ENCODE assay signal across 29 mouse cellular contexts in the genomic region with DNA sequence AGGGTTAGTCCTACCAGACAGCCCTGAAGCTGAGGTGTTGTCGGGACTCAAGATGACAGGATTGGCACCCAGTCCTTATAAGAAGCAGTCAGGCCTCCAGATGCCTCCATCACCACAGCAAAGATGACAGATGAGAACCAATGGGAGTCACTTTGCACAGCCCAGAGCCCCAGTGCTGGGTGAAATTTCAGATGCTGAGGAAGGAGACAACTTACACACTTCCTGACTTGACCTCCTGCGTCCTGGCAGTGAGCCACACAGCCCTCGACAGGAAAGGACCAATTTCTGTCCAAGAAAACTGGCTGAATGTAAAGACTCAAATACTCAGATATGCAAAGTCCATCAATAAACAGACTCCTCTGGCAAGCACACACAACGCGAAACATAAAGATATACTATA.
DNase-seq lines count a peak whose midpoint lies in the region; ATAC-seq lines count a peak whose summit lies in the region.
"Had no signal": no experiment of that assay in that cellular context is flagged by ENCODE, and none has a peak within 500 bp of the region (broad histone marks: within the 10 kb centered on the region; RNA-seq: fewer than 3 reads in every experiment).

No protein-coding gene starts in this region.

- no peak for ATAC-seq in midbrain, embryonic 14.5 days (ENCODE audit: low FRiP score, low TSS enrichment)
- ATAC-seq in erythroblast, adult 5-6 weeks (replicated peaks; ENCODE audit: low FRiP score, poor library complexity, severe bottlenecking) = no peak
- ATAC-seq: activated CD4-positive, CD25-positive, alpha-beta regulatory T cell, adult 4 months; CD4-positive, CD25-positive, alpha-beta regulatory T cell, adult 4 months; forebrain, embryonic 14.5 days; forebrain, embryonic 16.5 days; Patski had no signal

- H3K27me3 ChIP-seq in heart, embryonic 10.5 days (ENCODE audit: insufficient read depth, poor library complexity, severe bottlenecking) = no peaks in the 10 kb centered on the region
- H3K27me3 ChIP-seq in midbrain, embryonic 10.5 days (ENCODE audit: low read depth, poor library complexity, severe bottlenecking) = no peaks in the 10 kb centered on the region
- H3K27me3 ChIP-seq in midbrain, embryonic 14.5 days (ENCODE audit: control insufficient read depth, insufficient read depth, low read length) = no peaks in the 10 kb centered on the region
- H3K27me3 ChIP-seq: CH12.LX; embryonic facial prominence, embryonic 12.5 days; forebrain, embryonic 12.5 days; Patski had no signal

- H3K4me3 ChIP-seq in heart, embryonic 10.5 days = no peak overlapping the region
- no peak overlapping the region for H3K4me3 ChIP-seq in midbrain, embryonic 10.5 days
- H3K4me3 ChIP-seq in midbrain, embryonic 14.5 days (replicated peaks; ENCODE audit: low read depth, low read length) = no peak overlapping the region
- H3K4me3 ChIP-seq: embryonic facial prominence, embryonic 10.5 days; embryonic facial prominence, embryonic 12.5 days; erythroblast, embryonic 14.5 days; forebrain, embryonic 10.5 days; forebrain, embryonic 12.5 days had no signal

- no peaks in the 10 kb centered on the region for H3K4me1 ChIP-seq in heart, embryonic 10.5 days
- H3K4me1 ChIP-seq in midbrain, embryonic 10.5 days = 0 out of 2 replicates have a peak, but pooled peaks cover 8% of the 10 kb centered on the region
- no peaks in the 10 kb centered on the region for H3K4me1 ChIP-seq in midbrain, embryonic 14.5 days (ENCODE audit: control insufficient read depth, insufficient read depth, low read length)
- H3K4me1 ChIP-seq: embryonic facial prominence, embryonic 12.5 days; forebrain, embryonic 10.5 days; forebrain, embryonic 12.5 days had no signal

- H3K36me3 ChIP-seq in heart, embryonic 10.5 days = no peaks in the 10 kb centered on the region
- no peaks in the 10 kb centered on the region for H3K36me3 ChIP-seq in midbrain, embryonic 10.5 days
- H3K36me3 ChIP-seq in midbrain, embryonic 14.5 days (ENCODE audit: control insufficient read depth, insufficient read depth, low read length) = no peaks in the 10 kb centered on the region
- H3K36me3 ChIP-seq: embryonic facial prominence, embryonic 10.5 days; embryonic facial prominence, embryonic 12.5 days; forebrain, embryonic 10.5 days; forebrain, embryonic 12.5 days; G1E had no signal

- no peak overlapping the region for H3K27ac ChIP-seq in heart, embryonic 10.5 days
- no peak overlapping the region for H3K27ac ChIP-seq in midbrain, embryonic 10.5 days (replicated peaks)
- H3K27ac ChIP-seq in midbrain, embryonic 14.5 days (replicated peaks; ENCODE audit: low read depth, low read length) = no peak overlapping the region
- H3K27ac ChIP-seq: embryonic facial prominence, embryonic 10.5 days; embryonic facial prominence, embryonic 12.5 days; forebrain, embryonic 10.5 days; forebrain, embryonic 12.5 days had no signal

- WGBS in heart, embryonic 10.5 days = 70% methylated on average over 5 of the region's 5 CpGs
- 84% methylated on average over 5 of the region's 5 CpGs for WGBS in midbrain, embryonic 10.5 days
- 89% methylated on average over 5 of the region's 5 CpGs for WGBS in midbrain, embryonic 14.5 days

- H3K9ac ChIP-seq in midbrain, embryonic 14.5 days (replicated peaks; ENCODE audit: low read length) = no peak overlapping the region
- H3K9ac ChIP-seq: embryonic facial prominence, embryonic 12.5 days; forebrain, embryonic 12.5 days had no signal

- no peak overlapping the region for H3K4me2 ChIP-seq in midbrain, embryonic 14.5 days (ENCODE audit: low read length)
- H3K4me2 ChIP-seq: embryonic facial prominence, embryonic 12.5 days; forebrain, embryonic 12.5 days had no signal

- no peaks in the 10 kb centered on the region for H3K9me3 ChIP-seq in heart, embryonic 10.5 days
- no peaks in the 10 kb centered on the region; the same call in 1 of the 2 replicates for H3K9me3 ChIP-seq in midbrain, embryonic 10.5 days (replicated peaks)
- no peaks in the 10 kb centered on the region; the same call in 1 of the 2 replicates for H3K9me3 ChIP-seq in midbrain, embryonic 14.5 days (ENCODE audit: control insufficient read depth, low read length)
- H3K9me3 ChIP-seq: embryonic facial prominence, embryonic 12.5 days; forebrain, embryonic 12.5 days; G1E had no signal

- peak; percentile 69 for DNase-seq in heart, embryonic 10.5 days (ENCODE audit: low spot score)
- DNase-seq in heart, postnatal 4 days = no peak
- DNase-seq in kidney, postnatal 4 days = peak; percentile 34 to 45
- no peak for DNase-seq in kidney, postnatal 14 days
- DNase-seq in midbrain, embryonic 10.5 days (ENCODE audit: low spot score) = peak; percentile 8
- DNase-seq in midbrain, embryonic 14.5 days = no peak
- DNase-seq in 416B (ENCODE audit: low read depth) = peak; percentile 51
- DNase-seq: adrenal gland, adult 8-10 months; adrenal gland, postnatal 14 days; adrenal gland, postnatal 36 days; B cell, adult 2 months; cerebellum, adult 11-12 months; cerebellum, adult 2 months; cerebellum, adult 9-10 months; cerebellum, postnatal 10 days; cerebellum, postnatal 25 days had no signal

Comparison
In these comparisons a context has a peak if more than half of its experiments do, and no peak if none do; other contexts are left out.
1. DNase-seq: peak in heart, embryonic 10.5 days (single experiment), kidney, postnatal 4 days (2 of 2), midbrain, embryonic 10.5 days (single experiment) and 416B (single experiment); none in heart, postnatal 4 days (single experiment), kidney, postnatal 14 days (single experiment) and midbrain, embryonic 14.5 days (single experiment).